Mouse (Mus musculus) gastrocnemius, postnatal 36 days (tissue): ENCODE measurements around the gene Trip12. TPM values are rescaled to one million over a fixed set of nuclear protein-coding genes. Genes with fewer than 3 reads are reported as not detected.

Source experiments
- DNase-seq, 2 experiments: peaks; one replicate each; pipeline ENCODE4 v3.0.0; 2022
- intact Hi-C: fragments of 180-260 bp; cut with DNase I; formaldehyde crosslinking; loops from one replicate; pipeline ENCODE4 v1.15.1; 2025
- total RNA-seq, 2 experiments: library from RNA; stranded (reverse); gene quantifications; 2 replicates each; pipeline ENCODE4 v1.2.3; 2021

The Trip12 gene
- total RNA-seq, 2 experiments from 2014 or later = 162 to 172 TPM

DNA sequence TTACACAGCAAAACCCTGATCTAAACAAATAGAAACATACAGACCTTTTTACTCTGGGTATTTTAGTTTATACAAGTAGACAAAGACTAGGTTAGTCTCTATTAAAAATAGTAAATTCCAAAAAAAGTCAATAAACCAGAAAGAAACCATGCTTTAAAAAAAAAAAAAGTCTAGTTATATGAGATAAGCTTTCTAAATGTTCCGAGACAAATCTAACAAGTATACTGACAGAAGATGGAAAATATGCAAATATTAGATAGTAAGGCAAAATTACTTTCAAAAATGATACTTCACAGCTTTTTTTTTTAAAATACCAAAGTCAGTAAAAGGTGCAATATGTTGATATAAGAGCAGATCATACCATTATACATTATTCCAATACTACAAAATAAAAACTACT is 22.7 kb downstream of the Trip12 start:
- no peak for DNase-seq
- intact Hi-C loops = no loop called here

DNA sequence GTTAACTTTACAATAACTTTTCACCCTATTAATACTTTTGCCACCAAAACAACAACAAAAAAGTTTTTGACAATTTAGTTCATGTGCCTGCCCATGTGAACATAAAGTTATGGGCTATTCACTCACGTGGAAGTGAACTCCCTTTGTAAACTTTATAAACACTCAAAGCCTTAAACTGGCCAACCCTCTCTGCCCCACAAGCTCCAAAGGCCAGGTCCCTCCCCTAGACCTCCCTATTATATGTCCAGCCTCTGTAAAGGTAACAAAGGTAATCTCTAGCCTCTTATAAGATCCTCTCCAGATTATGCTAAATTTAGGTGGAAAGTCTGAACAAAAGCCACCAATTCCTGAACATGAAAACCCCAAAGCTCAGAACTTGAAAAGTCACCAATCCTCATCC is 36.5 kb downstream of the Trip12 start:
- DNase-seq = no peak
- intact Hi-C loops = no loop called here

DNA sequence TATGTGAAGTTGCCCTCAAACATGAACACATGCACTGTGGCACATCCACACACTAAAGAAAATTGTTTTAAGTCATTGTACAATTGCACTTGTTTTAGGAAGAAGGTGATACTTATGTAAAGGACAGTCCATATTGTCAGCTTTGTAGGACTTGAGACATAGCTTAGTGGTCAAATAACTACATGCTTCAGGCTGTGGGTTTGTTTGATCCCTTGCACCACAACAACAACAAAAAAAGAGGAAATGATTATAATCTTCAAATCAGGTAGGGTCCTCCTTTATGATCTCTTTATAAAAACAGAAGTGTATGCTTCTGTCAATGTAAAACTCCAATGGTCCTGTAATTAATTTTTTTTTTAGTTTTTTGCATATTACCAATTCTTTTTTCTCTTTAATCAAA is 41.1 kb downstream of the Trip12 start:
- intact Hi-C loops = no loop called here
- no peak for DNase-seq

DNA sequence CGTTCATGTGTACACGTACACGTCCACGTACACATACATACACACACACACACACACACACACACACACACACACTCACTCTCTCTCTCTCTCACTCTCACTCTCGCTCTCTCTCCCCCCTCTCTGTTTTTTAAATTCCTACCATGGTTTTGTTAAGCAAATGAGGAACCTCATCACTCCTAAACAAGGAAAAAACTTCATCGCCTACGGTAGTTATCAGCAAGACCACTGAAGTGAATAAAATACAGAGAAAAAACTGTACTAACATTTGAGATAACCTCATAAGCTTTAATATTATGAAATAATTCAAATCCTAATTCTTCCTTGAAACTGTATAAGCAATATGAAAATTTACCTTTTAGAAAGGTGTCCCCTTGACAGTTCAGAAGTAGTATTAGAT is 45.0 kb downstream of the Trip12 start:
- intact Hi-C loops = no loop called here
- DNase-seq = no peak

DNA sequence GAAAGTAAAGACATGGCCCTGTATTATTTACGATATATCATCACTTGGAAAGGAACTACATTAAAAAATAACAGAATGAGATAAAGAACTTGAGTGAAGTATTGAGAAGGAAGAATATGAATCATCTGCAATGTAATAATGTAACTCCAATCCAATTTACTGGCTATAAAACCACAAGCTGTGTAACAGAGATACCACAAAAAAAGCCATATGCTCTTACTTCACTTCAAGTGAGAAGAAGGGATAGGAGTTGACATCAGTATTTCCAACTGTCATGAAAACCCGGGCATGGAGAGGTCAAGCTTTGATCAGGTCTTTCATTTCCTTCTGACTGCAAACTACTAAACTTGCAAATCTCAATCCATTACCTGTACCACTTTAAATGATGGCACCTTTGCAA is 48.9 kb downstream of the Trip12 start:
- intact Hi-C loops = no loop called here

DNA sequence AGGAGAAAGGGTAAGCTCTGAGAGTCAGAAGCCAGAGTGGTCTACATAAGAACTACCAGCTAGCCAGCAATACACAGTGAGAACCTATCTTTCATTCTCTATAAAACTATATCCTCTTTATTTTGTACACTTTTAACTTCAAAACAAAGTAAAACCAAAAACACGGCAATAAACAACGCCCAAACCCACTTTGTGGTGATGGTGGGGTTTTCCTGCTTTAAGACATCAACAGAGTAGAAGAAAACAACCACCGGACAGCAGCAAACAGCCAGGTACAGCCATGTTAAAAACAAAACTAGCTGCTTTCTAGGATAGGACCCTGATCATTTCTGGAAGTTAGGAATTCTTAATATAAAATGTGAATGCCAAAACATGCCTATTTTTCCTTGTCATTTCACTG is 59.7 kb downstream of the Trip12 start:
- intact Hi-C loops = loop anchor here (5.0 kb wide), 1 partner anchor 57 kb away; the partner anchor contains the start of gene Fbxo36

More for the DNA sequence above, 48.9 kb downstream of the Trip12 start:
- DNase-seq = no peak

DNA sequence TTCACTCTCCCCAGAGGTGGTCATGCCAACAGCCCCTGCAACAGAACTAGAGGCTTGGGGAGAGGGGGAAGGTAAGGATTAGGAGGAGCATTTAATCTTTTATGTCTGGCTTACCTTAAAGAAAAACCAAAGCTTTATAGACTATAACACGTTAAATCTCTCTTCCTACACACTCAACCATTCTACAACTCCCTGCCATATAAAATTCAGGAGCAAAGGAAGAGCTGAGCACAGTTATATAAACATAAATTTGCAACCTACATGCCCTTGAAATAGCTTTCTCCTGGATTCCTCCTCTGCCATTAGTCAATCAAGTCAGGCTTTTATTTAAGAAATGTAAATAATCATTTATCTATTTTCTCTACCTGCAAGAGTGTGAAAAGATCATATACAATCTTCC is 62.9 kb downstream of the Trip12 start:
- DNase-seq = no peak
- intact Hi-C loops = no loop called here

More for the DNA sequence above, 59.7 kb downstream of the Trip12 start:
- DNase-seq = no peak

DNA sequence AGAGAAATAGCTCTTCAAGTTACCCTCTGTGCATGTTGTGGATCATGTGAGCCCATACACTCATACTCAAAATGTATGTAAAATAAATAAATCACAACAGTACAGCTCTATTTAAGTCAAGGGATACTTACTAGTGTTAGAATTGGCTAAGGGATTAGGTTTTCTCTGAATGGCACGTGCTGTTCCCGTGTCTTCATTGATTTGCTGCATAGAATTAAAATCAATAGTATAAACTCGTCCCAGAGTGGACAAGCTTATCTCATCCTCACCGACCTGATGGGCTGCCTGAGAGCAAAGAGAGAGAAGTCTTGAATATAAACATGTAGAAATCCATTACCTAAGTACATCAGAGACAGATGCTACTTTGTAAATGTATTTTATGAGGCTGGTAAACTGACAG is 81.5 kb downstream of the Trip12 start:
- DNase-seq = no peak
- intact Hi-C loops = no loop called here

DNA sequence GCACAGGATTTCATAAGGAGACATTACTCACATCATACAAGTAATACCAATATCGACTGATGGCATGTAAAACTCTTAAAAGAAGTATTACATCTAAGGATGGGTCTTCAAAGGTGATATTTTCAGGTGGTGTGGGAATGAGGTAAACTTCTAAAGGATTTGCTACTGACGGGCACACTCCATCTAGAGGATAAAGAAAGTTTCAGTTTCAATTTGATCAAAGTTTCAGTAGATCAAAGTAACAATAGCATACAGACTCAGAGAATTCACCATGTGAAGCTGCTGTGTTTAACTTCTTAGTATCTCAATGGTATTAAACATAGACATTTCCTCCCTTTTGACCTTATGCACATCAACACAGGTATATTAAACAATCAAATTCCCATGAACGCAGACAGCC is 98.2 kb downstream of the Trip12 start:
- intact Hi-C loops = no loop called here
- DNase-seq = no peak

DNA sequence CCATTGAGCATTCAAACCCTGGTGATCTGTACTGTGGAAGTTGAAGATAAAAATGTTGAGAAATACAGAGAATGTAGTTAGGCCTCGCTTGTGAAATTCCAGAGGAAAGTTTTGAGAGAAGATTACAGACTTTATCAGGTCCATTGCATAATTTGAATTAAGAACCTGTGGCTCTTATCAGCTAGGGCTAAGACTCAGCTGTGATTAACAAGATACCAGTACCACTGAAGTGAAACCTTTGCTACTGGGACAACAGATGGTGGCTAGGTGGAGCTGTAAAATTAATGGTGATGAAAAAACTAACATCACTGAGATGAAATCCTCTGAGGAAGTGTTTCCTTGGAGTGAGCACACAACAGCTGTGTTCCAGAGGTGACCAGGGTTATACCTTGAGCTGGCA is 100.2 kb downstream of the Trip12 start:
- DNase-seq = no peak
- intact Hi-C loops = no loop called here

DNA sequence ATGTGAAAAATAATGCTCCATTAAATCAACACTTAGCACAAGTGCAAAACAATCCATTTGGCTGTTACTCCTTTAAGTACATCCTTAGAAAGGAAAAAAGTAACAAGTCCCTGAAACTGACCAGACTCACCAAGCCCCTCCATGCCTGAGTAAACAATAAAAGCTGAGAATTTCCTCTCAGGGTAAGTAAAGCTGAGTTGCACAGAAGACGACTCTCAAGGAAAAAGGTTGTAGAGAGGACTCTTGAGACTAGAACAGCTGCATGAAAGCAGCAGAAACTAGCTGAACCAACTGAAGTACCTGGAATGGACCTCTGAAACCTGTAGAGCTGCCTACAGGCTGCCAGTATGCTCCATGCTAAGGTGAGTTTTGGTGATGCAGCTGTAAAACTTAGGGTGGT is 103.2 kb downstream of the Trip12 start:
- intact Hi-C loops = loop anchor here (10.0 kb wide), 1 partner anchor 108 kb away; the partner anchor contains the start of gene Trip12
- no peak for DNase-seq

DNA sequence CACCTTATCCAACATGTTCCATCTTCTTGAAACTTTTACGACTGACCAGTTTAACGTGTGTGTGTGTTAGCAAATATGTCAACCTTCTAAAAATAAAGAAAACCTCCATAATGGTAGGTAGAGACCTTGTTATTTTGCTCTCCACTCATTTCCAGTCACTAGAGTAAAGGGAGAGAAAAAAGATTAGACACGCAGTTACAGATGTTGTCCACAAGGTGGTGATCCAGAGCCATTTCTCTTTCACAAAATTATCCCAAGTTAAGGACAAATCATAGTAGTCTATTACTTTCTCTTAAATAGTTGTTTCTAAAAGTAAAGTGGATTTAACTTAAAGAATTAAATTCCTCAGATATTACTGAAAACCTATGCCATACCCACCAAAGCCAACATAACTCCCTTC is 106.5 kb downstream of the Trip12 start:
- no peak for DNase-seq
- intact Hi-C loops = loop anchor here (5.0 to 10.0 kb wide), 2 partner anchors 111 to 149 kb away; partner anchors contain the start of gene Trip12

DNA sequence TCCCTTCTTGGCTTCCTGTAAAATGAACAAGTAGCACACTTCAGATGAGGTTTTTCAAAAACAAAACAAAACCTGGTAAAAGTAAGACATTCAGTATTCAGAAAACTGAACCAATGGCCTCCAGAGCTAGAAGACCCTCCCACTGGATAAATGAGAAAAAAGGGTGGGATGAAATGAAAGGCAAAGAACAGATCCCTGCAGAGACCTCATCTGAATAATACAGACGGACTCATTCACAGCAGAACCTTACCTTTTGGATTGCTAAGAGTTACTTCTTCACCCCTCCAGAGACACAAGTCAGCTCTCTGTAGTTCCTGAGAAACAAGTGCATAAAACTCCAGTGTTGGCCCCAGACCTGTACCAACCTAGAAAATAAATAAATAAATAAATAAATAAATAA is 108.6 kb downstream of the Trip12 start:
- intact Hi-C loops = loop anchor here (5.0 to 10.0 kb wide), 2 partner anchors 113 to 151 kb away; partner anchors contain the start of gene Trip12
- DNase-seq = no peak

DNA sequence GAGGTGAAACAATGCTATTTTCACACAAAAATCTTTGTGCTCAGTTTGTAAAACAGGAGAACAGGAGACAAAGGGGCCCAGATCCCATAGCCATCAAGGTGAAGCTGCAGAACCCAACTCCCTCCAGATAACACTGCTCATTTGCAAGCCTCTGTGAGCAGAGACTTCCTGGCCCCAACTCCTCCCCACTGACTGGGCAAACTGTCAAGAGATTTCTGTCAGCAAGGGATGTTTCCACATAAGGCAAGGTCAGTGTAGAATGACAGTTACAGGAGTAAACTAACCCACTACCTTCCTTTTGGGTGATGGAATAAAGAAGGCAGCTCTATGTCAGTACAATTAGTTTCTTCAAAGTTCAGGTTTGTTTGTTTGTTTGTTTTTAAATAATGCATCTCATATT is 117.5 kb downstream of the Trip12 start:
- no peak for DNase-seq
- intact Hi-C loops = no loop called here

DNA sequence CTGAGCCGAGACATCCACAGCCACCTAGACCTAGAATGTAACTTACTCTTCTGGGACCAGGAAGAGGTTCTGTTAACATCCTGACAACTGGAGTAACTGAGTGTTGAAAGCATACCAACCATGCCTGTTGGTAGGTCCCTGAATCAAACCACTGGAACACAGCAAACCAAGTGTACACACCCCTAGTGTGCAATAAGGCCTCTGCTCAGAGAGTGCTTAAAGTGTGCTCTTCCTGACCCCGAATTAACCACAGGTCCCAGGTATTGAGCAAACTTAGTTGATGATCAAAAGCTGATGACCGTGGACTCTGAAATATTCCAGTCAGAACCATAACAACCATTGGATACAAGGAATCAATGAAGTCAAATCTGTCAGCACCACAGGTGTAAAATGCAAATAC is 117.9 kb downstream of the Trip12 start:
- intact Hi-C loops = no loop called here
- no peak for DNase-seq

DNA sequence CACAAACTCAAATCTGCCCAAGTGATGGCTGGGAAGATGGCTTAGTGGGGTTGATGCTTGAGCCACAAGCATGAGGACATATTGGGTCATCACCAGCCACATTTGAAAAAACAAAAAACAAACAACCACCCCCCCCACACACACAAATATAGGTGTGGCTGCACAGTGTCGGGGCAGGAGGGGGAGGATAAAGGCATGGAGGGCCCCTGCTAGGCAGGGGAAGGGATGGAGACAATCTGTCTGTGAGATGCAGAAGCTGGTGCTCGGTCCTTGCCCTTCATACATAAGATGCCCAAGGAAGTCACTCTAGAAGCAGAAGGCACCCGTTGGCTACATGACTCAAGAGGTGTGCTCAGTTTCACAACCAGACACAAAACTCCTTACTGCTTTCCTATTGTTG is 118.4 kb downstream of the Trip12 start:
- no peak for DNase-seq
- intact Hi-C loops = no loop called here

DNA sequence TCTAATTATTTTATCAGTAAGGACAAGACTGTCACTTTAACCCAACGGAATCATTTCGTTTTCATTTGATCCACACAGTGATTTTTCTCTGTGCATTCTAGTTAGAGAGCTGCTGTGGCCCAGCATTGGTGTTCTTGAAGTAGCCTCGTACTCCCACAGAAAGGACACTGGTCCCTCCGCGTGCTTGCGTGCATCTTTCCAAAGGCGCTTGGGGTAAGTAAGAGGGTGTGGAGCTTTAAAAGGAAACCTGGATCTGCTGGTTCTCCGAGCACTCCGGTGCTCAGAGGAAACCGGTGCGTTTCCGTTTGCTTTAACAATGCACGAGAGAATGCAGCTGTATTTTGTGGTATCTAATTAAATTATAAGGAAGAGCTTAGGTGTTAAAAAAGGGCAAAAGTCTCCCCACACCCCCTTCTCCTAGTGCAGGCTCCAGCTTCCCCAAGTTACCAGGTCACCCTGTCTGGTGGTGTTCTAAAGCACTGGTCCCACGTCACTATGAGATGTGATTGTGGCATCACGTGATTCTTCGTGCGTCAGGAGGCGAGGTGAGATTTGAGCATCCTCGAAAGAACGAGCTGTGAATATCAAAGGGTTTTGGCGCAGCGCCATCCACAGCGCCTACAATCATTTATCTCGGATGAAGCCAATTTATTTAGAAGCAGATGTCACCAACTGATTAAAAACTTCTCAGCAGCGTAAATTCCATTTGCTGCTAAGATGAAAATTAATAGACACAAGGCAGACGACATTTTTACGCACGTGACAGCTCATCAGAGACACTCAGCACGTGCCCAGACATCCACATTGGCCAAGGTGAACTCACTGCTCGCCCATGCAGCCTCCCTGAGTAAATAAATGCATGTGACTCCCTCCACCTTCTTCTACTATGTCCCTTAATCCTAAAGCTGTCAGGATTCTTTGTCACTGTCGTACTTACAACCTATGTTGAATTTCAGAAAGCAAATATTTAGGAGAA is 130.2 kb downstream of the Trip12 start:
- intact Hi-C loops = no loop called here
- DNase-seq = no peak

DNA sequence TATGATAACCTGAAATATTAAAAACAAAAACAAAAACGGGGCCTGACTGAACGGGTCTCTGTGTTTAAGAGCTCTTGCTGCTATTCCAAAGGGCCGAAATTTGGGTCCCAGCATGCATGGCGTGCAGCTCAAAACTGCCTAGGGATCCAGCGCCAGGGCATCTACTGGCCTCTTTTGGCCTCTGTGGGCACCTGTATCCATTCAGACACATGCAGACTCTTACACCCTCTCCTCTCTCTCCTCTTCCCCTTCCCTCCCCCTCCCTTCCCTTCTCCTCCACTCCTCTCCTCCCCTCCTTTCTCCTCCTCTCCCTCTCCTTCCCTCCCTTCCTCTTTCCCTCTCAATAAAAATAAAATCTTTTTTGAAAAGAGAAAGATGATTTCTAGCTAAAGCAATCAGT is 130.9 kb downstream of the Trip12 start:
- intact Hi-C loops = no loop called here
- DNase-seq = no peak

DNA sequence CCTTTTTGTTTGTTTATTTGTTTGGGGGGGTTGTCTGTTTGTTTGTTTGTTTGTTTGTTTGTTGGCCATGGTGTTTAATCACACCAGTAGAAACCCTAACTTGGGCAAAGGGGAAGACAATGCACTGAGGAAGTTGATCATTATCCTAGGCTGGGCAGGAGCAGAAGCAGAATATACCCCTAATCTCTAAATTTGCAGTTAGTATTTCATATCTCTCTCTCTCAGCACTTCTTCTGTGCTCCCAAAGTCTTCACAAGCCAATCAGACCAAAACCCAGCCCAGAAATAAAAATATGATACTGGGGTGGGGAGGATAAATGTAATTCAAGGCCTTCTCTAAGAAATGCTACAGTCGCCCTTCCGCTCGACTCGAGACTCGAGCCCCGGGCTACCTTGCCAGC is 140.1 kb downstream of the Trip12 start:
- intact Hi-C loops = no loop called here
- no peak for DNase-seq

DNA sequence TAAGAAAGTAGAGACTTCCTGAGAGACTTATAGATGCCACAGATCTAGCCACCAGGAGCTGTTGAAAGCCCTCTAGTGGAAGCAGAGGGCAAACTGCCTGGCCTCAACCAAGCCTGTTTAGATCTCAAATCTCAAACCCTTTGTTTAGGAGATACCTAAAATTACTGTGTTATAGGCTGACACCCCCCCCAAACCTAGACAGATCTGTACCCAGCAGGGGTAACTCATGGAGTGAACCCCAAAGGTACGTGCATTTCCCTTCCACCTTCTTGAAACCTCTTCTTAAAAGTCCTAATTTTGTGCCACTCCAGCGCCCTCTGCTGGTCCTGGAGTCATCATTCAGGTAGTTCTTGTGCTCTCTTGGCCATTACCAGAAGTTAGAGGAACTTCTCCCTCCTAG is 143.2 kb downstream of the Trip12 start:
- no peak for DNase-seq
- intact Hi-C loops = no loop called here

DNA sequence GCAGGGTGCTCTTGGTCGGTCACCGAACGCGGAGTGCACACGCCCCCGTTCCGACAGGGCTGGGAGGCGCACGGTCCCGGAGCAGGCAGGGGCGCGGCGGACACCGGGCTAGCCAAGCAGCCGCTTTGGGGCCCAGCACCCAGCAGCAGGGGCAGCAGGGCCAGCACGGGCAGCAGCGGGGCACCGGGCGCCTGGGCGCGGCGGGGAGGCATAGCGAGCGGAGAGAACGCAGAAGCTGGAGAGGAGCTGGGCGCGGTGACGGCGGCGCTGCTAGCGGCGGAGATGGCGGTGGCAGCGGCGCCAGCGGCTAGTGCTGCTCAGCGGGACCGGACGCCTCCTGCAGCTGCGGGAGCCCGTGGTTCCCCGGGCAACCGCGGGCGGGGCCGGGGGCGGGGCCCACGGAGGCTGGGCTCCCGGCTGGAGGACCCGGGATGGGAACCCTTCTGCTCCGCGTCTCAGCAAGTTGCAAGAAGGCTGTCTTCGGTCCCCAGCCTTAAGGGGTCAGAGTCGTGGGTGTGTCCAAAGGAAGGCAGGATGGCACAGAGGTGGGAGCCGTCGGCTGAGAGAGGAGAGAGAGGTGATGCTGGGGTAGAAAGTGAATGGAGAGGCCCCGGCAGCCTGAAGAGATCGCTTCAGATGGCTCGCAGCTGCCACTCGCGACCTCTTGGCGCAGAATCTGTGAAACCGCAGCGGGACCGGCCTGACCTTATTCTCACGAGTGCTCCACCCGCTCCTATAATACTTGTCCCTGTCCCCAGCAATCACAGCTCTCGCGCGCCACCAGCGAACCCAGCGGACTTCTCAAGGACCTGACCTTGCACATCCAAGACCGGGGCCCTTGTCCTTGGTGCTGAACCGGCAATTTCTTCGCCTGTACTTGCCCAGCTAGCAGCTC is 144.6 kb downstream of the Trip12 start, which contains the start of gene Dner:
Gene Dner (minus strand): TSS at position 705 of the 895 bp plus-strand sequence.
- peak; percentile 36 to 66 for DNase-seq
- intact Hi-C loops = no loop called here
